Mouse (Mus musculus) ES-Bruce4 (cell line): ENCODE measurements around the gene Tmem202. TPM values are rescaled to one million over a fixed set of nuclear protein-coding genes. Genes with fewer than 3 reads are reported as not detected.

Experiments
- H3K27ac ChIP-seq: 2 replicates; pipeline ENCODE4 v1.5.1; 2012; ENCODE audit warnings: low read length, inconsistent platforms; ENCODE audit not compliant: insufficient read depth
- H3K27me3 ChIP-seq: 2 replicates; pipeline ENCODE4 v1.6.1; 2012; ENCODE audit warnings: mild to moderate bottlenecking, low read length, inconsistent platforms; ENCODE audit not compliant: control insufficient read depth, poor library complexity, insufficient read depth, severe bottlenecking
- H3K36me3 ChIP-seq: 2 replicates; pipeline ENCODE4 v1.6.1; 2012; ENCODE audit warnings: inconsistent platforms, mild to moderate bottlenecking, low read length, moderate library complexity; ENCODE audit not compliant: control insufficient read depth, poor library complexity, insufficient read depth, severe bottlenecking
- H3K4me1 ChIP-seq: one replicate; pipeline ENCODE4 v1.8.1; 2011; ENCODE audit warnings: low read length; ENCODE audit not compliant: control insufficient read depth, insufficient read depth
- H3K4me3 ChIP-seq: 2 replicates; pipeline ENCODE4 v1.5.1; 2011; ENCODE audit warnings: low read depth, mild to moderate bottlenecking, low read length
- H3K9ac ChIP-seq: 2 replicates; pipeline ENCODE4 v1.6.1; 2012; ENCODE audit warnings: low read depth, mild to moderate bottlenecking, inconsistent platforms; ENCODE audit not compliant: poor library complexity, severe bottlenecking
- H3K9me3 ChIP-seq: replicated peaks from 2 replicates; pipeline ENCODE4 v1.6.1; 2012; ENCODE audit warnings: mild to moderate bottlenecking, low read length, inconsistent platforms; ENCODE audit not compliant: control insufficient read depth, poor library complexity, insufficient read depth, severe bottlenecking
- CTCF ChIP-seq: IDR thresholded peaks from one replicate; pipeline ENCODE4 v1.8.1; 2011; ENCODE audit warnings: low read depth, low read length
- EP300 ChIP-seq: IDR thresholded peaks from 2 replicates; pipeline ENCODE4 v1.6.1; 2011; ENCODE audit warnings: low read depth, low read length; ENCODE audit not compliant: insufficient read depth
- POLR2A ChIP-seq: IDR thresholded peaks from one replicate; pipeline ENCODE4 v1.8.1; 2011; ENCODE audit warnings: low read length; ENCODE audit not compliant: insufficient read depth
- polyA plus RNA-seq: library from polyadenylated mRNA; stranded (reverse); fragments of >200 nt; gene quantifications from 2 replicates; pipeline ENCODE4 v1.2.4, GENCODE M21; 2011; ENCODE audit warnings: low read depth; ENCODE audit not compliant: missing spikeins, insufficient read depth, insufficient read length

Tmem202 gene
- polyA plus RNA-seq, 1 experiment, result not detected

- Histone ChIP-seq H3K9ac (no peak overlapping the region), H3K9me3 (no peaks in the 10 kb centered on the region), H3K4me3 (no peak overlapping the region), H3K36me3 (no peaks in the 10 kb centered on the region), H3K27me3 (no peaks in the 10 kb centered on the region), H3K27ac (peak overlapping the region; percentile 85), H3K4me1 (no peaks in the 10 kb centered on the region)
- no peak for TF ChIP-seq CTCF
- peak; percentile 61; the same call in 1 of the 2 replicates for TF ChIP-seq EP300
- TF ChIP-seq POLR2A, result no peak
These were observed 8.0 kb downstream of the Tmem202 start for GRCm38 (mm10) chr9:59531645-59532044.

GRCm38 (mm10) chr9:59528274-59528673, 11.4 kb downstream of the Tmem202 start:
- no peak overlapping the region for H3K4me3 ChIP-seq
- H3K9me3 ChIP-seq, result no peaks in the 10 kb centered on the region
- H3K27ac ChIP-seq, result no peak overlapping the region
- H3K27me3 ChIP-seq, result no peaks in the 10 kb centered on the region
- TF ChIP-seq CTCF (no peak), POLR2A (no peak), EP300 (no peak)
- no peaks in the 10 kb centered on the region for H3K4me1 ChIP-seq
- H3K36me3 ChIP-seq, result no peaks in the 10 kb centered on the region
- no peak overlapping the region for H3K9ac ChIP-seq

GRCm38 (mm10) chr9:59527580-59527979, 12.1 kb downstream of the Tmem202 start:
- Histone ChIP-seq H3K9ac (no peak overlapping the region), H3K36me3 (no peaks in the 10 kb centered on the region), H3K27ac (no peak overlapping the region), H3K9me3 (no peaks in the 10 kb centered on the region), H3K4me1 (no peaks in the 10 kb centered on the region), H3K4me3 (no peak overlapping the region), H3K27me3 (no peaks in the 10 kb centered on the region)
- TF ChIP-seq POLR2A, result no peak
- no peak for TF ChIP-seq CTCF
- no peak for TF ChIP-seq EP300

GRCm38 (mm10) chr9:59526727-59527126, 12.9 kb downstream of the Tmem202 start:
- Histone ChIP-seq H3K27ac (no peak overlapping the region), H3K4me1 (no peaks in the 10 kb centered on the region), H3K9me3 (no peaks in the 10 kb centered on the region), H3K4me3 (no peak overlapping the region), H3K36me3 (no peaks in the 10 kb centered on the region), H3K9ac (no peak overlapping the region), H3K27me3 (no peaks in the 10 kb centered on the region)
- no peak for TF ChIP-seq EP300
- TF ChIP-seq POLR2A, result no peak
- TF ChIP-seq CTCF, result no peak

- no peaks in the 10 kb centered on the region for H3K27me3 ChIP-seq
- no peaks in the 10 kb centered on the region for H3K9me3 ChIP-seq
- H3K4me3 ChIP-seq, result no peak overlapping the region
- H3K4me1 ChIP-seq, result no peaks in the 10 kb centered on the region
- H3K27ac ChIP-seq, result no peak overlapping the region
- H3K9ac ChIP-seq, result no peak overlapping the region
- TF ChIP-seq CTCF (no peak), POLR2A (no peak), EP300 (no peak)
- no peaks in the 10 kb centered on the region for H3K36me3 ChIP-seq
These were observed 16.7 kb downstream of the Tmem202 start for GRCm38 (mm10) chr9:59522906-59523305.

- Histone ChIP-seq H3K9ac (no peak overlapping the region), H3K4me3 (no peak overlapping the region), H3K4me1 (no peaks in the 10 kb centered on the region), H3K27ac (no peak overlapping the region), H3K27me3 (no peaks in the 10 kb centered on the region), H3K9me3 (no peaks in the 10 kb centered on the region), H3K36me3 (no peaks in the 10 kb centered on the region)
- TF ChIP-seq EP300 (no peak), POLR2A (no peak), CTCF (no peak)
These were observed 20.3 kb downstream of the Tmem202 start for GRCm38 (mm10) chr9:59519396-59519795.
